In the genomic region with DNA sequence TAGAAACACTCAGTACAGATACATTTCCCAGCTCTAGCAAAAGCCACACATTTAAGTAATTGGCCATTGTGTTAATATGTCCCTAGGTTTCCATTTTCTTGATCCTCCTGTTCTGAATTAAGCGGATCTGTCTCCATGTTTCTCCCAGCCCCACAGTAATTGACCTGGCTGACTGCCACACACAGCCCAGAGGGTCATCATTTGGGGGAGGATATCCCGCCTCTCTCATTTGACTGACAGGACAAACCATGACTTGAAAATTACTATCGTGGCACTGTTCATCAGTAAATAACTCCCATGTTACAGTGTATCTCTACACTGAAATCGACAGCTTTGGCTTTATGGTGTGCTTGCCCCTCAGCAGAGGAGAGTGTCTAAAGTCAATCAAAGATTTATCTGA, we compare ENCODE assay signal across 24 mouse cellular contexts.
A peak's percentile ranks its signal among the peaks of the same experiment; 100 is the strongest.
DNase-seq lines count a peak whose midpoint lies in the region; ATAC-seq and TF ChIP-seq lines count a peak whose summit lies in the region.
"Had no signal": no experiment of that assay in that cellular context is flagged by ENCODE, and none has a peak within 500 bp of the region (broad histone marks: within the 10 kb centered on the region; RNA-seq: fewer than 3 reads in every experiment).

No protein-coding gene starts in this region.

- no peaks in the 10 kb centered on the region for H3K36me3 ChIP-seq in embryonic facial prominence, embryonic 14.5 days (ENCODE audit: control insufficient read depth, insufficient read depth, low read length)
- H3K36me3 ChIP-seq in embryonic facial prominence, embryonic 10.5 days (replicated peaks) = no peaks in the 10 kb centered on the region
- H3K36me3 ChIP-seq in hindbrain, embryonic 13.5 days = no peaks in the 10 kb centered on the region
- no peaks in the 10 kb centered on the region for H3K36me3 ChIP-seq in hindbrain, embryonic 11.5 days (ENCODE audit: control insufficient read depth, insufficient read depth, low read length)
- no peaks in the 10 kb centered on the region for H3K36me3 ChIP-seq in lung, embryonic 14.5 days (ENCODE audit: insufficient read depth)
- H3K36me3 ChIP-seq: embryonic facial prominence, embryonic 12.5 days; hindbrain, embryonic 15.5 days; limb, embryonic 10.5 days; limb, embryonic 15.5 days; liver, embryonic 13.5 days had no signal

- H3K4me2 ChIP-seq in embryonic facial prominence, embryonic 14.5 days (ENCODE audit: low read depth, low read length) = no peak overlapping the region
- H3K4me2 ChIP-seq in hindbrain, embryonic 13.5 days = no peak overlapping the region
- no peak overlapping the region for H3K4me2 ChIP-seq in hindbrain, embryonic 11.5 days (replicated peaks; ENCODE audit: low read depth, low read length)
- H3K4me2 ChIP-seq in lung, embryonic 14.5 days = no peak overlapping the region
- H3K4me2 ChIP-seq: embryonic facial prominence, embryonic 12.5 days; hindbrain, embryonic 15.5 days; limb, embryonic 15.5 days; liver, embryonic 13.5 days had no signal

- DNase-seq in embryonic facial prominence, embryonic 14.5 days (ENCODE audit: low spot score) = peak; percentile 26
- DNase-seq in embryonic facial prominence, embryonic 10.5 days (ENCODE audit: low spot score) = no peak
- no peak for DNase-seq in hindbrain, embryonic 11.5 days (ENCODE audit: low spot score)
- peak; percentile 23 for DNase-seq in lung, embryonic 14.5 days
- DNase-seq in lung, adult 18-20 months = no peak
- peak; percentile 32 to 36 for DNase-seq in right cerebral cortex, postnatal 10 days (ENCODE audit: low spot score in 2 of 2)
- DNase-seq in right cerebral cortex, postnatal 14 days = no peak
- DNase-seq: adrenal gland, postnatal 10 days; cerebellum, adult 11 months; cerebellum, adult 9-11 months; gastrocnemius, postnatal 10 days; heart, postnatal 14 days; kidney, adult 18-20 months; kidney, postnatal 36 days; liver, embryonic 13.5 days; lung, adult 2 months; lung, postnatal 14 days; thymus, postnatal 4 days had no signal

- no peak overlapping the region for H3K9ac ChIP-seq in embryonic facial prominence, embryonic 14.5 days (ENCODE audit: low read depth, low read length)
- no peak overlapping the region for H3K9ac ChIP-seq in hindbrain, embryonic 13.5 days
- no peak overlapping the region for H3K9ac ChIP-seq in hindbrain, embryonic 11.5 days (ENCODE audit: low read depth, low read length)
- no peak overlapping the region for H3K9ac ChIP-seq in lung, embryonic 14.5 days
- H3K9ac ChIP-seq: embryonic facial prominence, embryonic 12.5 days; hindbrain, embryonic 15.5 days; limb, embryonic 15.5 days; liver, embryonic 13.5 days had no signal

- TF ChIP-seq CTCF in lung, embryonic 14.5 days (IDR thresholded peaks at IDR 0.05; ENCODE audit: low read depth) = no peak

- ATAC-seq in embryonic facial prominence, embryonic 14.5 days (ENCODE audit: low read depth) = no peak
- peak; percentile 63; the same call in 1 of the 2 replicates for ATAC-seq in hindbrain, embryonic 13.5 days (ENCODE audit: low FRiP score)
- no peak for ATAC-seq in hindbrain, embryonic 11.5 days (ENCODE audit: low FRiP score)
- no peak for ATAC-seq in lung, embryonic 14.5 days (ENCODE audit: insufficient read depth)
- ATAC-seq: Patski had no signal

- no peaks in the 10 kb centered on the region for H3K27me3 ChIP-seq in embryonic facial prominence, embryonic 14.5 days (replicated peaks; ENCODE audit: control insufficient read depth, insufficient read depth, low read length)
- H3K27me3 ChIP-seq in embryonic facial prominence, embryonic 10.5 days (replicated peaks; ENCODE audit: low read depth, poor library complexity, severe bottlenecking) = no peaks in the 10 kb centered on the region
- no peaks in the 10 kb centered on the region for H3K27me3 ChIP-seq in hindbrain, embryonic 13.5 days
- no peaks in the 10 kb centered on the region for H3K27me3 ChIP-seq in hindbrain, embryonic 11.5 days (ENCODE audit: control insufficient read depth, insufficient read depth, low read length)
- H3K27me3 ChIP-seq in lung, embryonic 14.5 days (ENCODE audit: insufficient read depth, low read length) = no peaks in the 10 kb centered on the region
- H3K27me3 ChIP-seq: embryonic facial prominence, embryonic 12.5 days; hindbrain, embryonic 15.5 days; limb, embryonic 15.5 days; liver, embryonic 13.5 days; Patski had no signal

- no peak overlapping the region for H3K4me3 ChIP-seq in embryonic facial prominence, embryonic 14.5 days (ENCODE audit: low read depth, low read length)
- no peak overlapping the region for H3K4me3 ChIP-seq in embryonic facial prominence, embryonic 10.5 days
- H3K4me3 ChIP-seq in hindbrain, embryonic 13.5 days = no peak overlapping the region
- no peak overlapping the region for H3K4me3 ChIP-seq in hindbrain, embryonic 11.5 days (ENCODE audit: low read depth, low read length)
- H3K4me3 ChIP-seq in lung, embryonic 14.5 days (ENCODE audit: low read depth, low read length) = no peak overlapping the region
- H3K4me3 ChIP-seq: embryonic facial prominence, embryonic 12.5 days; hindbrain, embryonic 15.5 days; limb, embryonic 10.5 days; limb, embryonic 15.5 days; liver, embryonic 13.5 days had no signal

- H3K27ac ChIP-seq in embryonic facial prominence, embryonic 14.5 days (replicated peaks; ENCODE audit: low read depth, low read length) = no peak overlapping the region
- no peak overlapping the region for H3K27ac ChIP-seq in embryonic facial prominence, embryonic 10.5 days (replicated peaks)
- no peak overlapping the region for H3K27ac ChIP-seq in hindbrain, embryonic 13.5 days
- H3K27ac ChIP-seq in hindbrain, embryonic 11.5 days (ENCODE audit: low read depth, low read length) = no peak overlapping the region
- no peak overlapping the region for H3K27ac ChIP-seq in lung, embryonic 14.5 days (ENCODE audit: low read depth)
- H3K27ac ChIP-seq: embryonic facial prominence, embryonic 12.5 days; hindbrain, embryonic 15.5 days; limb, embryonic 10.5 days; limb, embryonic 15.5 days; liver, embryonic 13.5 days had no signal

- no peaks in the 10 kb centered on the region for H3K4me1 ChIP-seq in embryonic facial prominence, embryonic 14.5 days (ENCODE audit: control insufficient read depth, insufficient read depth, low read length)
- H3K4me1 ChIP-seq in embryonic facial prominence, embryonic 10.5 days = 0 out of 2 replicates have a peak, but pooled peaks cover 2% of the 10 kb centered on the region
- no peaks in the 10 kb centered on the region for H3K4me1 ChIP-seq in hindbrain, embryonic 13.5 days (replicated peaks)
- H3K4me1 ChIP-seq in hindbrain, embryonic 11.5 days (replicated peaks; ENCODE audit: control insufficient read depth, insufficient read depth, low read length) = no peaks in the 10 kb centered on the region
- H3K4me1 ChIP-seq in lung, embryonic 14.5 days (ENCODE audit: insufficient read depth) = no peaks in the 10 kb centered on the region
- H3K4me1 ChIP-seq: embryonic facial prominence, embryonic 12.5 days; hindbrain, embryonic 15.5 days; limb, embryonic 10.5 days; limb, embryonic 15.5 days; liver, embryonic 13.5 days had no signal

- WGBS in embryonic facial prominence, embryonic 14.5 days = 62% methylated on average over 4 of the region's 4 CpGs
- WGBS in embryonic facial prominence, embryonic 10.5 days = 82% methylated on average over 4 of the region's 4 CpGs
- 61% methylated on average over 4 of the region's 4 CpGs for WGBS in hindbrain, embryonic 13.5 days
- 94% methylated on average over 4 of the region's 4 CpGs for WGBS in hindbrain, embryonic 11.5 days
- 83% methylated on average over 4 of the region's 4 CpGs for WGBS in lung, embryonic 14.5 days

- H3K9me3 ChIP-seq in embryonic facial prominence, embryonic 14.5 days (ENCODE audit: control insufficient read depth, low read length) = no peaks in the 10 kb centered on the region
- H3K9me3 ChIP-seq in embryonic facial prominence, embryonic 10.5 days = no peaks in the 10 kb centered on the region
- H3K9me3 ChIP-seq in hindbrain, embryonic 13.5 days = no peaks in the 10 kb centered on the region
- no peaks in the 10 kb centered on the region for H3K9me3 ChIP-seq in hindbrain, embryonic 11.5 days (ENCODE audit: control insufficient read depth, low read length)
- H3K9me3 ChIP-seq in lung, embryonic 14.5 days (ENCODE audit: low read depth, low read length) = no peaks in the 10 kb centered on the region
- H3K9me3 ChIP-seq: embryonic facial prominence, embryonic 12.5 days; hindbrain, embryonic 15.5 days; limb, embryonic 10.5 days; limb, embryonic 15.5 days; liver, embryonic 13.5 days had no signal

Comparison
In these comparisons a context has a peak if more than half of its experiments do, and no peak if none do; other contexts are left out.
1. DNase-seq: peak in embryonic facial prominence, embryonic 14.5 days (single experiment), lung, embryonic 14.5 days (single experiment) and right cerebral cortex, postnatal 10 days (2 of 2); none in embryonic facial prominence, embryonic 10.5 days (single experiment), hindbrain, embryonic 11.5 days (single experiment), lung, adult 18-20 months (0 of 2) and right cerebral cortex, postnatal 14 days (single experiment).